Mouse (Mus musculus): ENCODE data around the gene Ndrg4. TPM values are rescaled to one million over a fixed set of nuclear protein-coding genes. Genes with fewer than 3 reads are reported as not detected.

Gene Ndrg4
- total RNA-seq, 2 experiments from 2014 or later: 1,455 to 1,520 TPM

DNA sequence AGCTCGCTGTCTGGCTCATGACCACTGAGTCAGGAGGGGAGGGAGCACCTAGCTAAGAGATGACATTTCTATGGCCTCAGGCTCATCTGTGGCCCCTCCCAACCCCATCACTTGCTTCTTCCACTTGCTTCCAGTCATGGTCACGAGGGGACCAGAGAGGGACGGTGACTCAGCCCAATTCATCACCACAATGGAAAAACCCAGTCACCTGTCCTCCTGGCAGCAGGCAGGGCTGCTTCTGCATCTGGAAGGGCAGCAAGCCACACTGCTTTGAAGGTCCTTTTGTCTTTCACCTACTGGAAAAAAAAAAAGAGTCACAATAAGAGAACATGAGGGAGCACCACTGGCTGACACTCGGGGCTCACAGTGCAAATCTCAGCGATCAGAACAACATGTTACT, 4.0 kb upstream of the Ndrg4 start:
- DNase-seq (ENCODE audit: low spot score in 2 of 2): no peak

DNA sequence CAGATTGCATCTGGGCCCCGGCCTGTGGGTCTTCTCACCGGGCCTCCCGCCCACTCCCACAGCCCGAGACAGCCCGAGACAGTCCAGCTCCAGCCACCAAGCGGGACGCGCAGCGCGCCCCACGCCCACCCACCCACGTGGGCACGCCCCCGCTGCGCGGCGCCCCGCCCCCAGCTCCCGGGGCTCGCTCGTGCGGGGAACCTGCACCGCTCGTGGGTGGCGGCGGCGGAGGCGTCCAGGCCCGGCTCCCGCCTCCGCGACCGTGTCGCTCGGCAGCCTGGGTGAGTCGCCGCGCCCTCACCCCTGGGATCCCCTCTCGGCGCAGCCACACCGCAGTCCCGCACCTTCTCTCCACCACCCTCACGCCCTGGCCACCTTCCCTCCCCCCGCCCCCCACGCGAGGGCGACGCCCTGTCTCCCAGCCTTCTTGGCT, 827 bp downstream of the Ndrg4 start:
- no peak for DNase-seq (ENCODE audit: low spot score in 2 of 2)

DNA sequence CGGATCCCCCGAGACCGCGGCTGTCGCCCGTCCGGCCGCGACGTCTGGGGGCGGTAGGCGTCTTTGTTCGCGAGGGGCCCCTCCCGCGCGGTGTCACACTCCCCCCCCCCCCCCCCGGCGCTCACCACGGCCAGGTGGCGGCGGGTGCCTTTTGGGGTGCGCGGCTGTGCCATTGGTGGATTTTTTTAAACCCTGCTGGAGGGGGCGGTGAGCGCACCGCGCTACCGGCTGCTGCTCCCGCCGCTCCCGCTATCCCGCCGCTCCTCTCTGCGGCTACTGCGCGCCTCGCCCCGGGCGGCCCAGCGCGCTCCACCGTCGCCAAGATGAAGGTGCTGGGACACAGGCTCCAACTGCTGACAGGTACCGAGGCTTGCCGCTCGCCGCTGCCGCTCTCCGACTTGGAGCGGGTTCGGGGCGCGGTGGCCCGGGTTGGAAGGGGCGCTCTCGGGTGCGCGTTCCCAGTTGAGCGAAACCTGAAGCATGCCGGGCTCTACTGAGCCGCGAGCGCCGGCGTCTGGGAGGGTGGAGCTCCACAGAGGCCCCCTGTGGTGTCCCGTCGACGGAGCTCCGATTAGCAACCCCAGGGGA, 1.3 kb downstream of the Ndrg4 start:
- DNase-seq (ENCODE audit: low spot score in 2 of 2): no peak

- peak in 1 of 2 experiments; percentile 70 for DNase-seq (ENCODE audit: low spot score in 2 of 2)
Observed at GRCm38 (mm10) chr8:95688073-95688672, 11.4 kb downstream of the Ndrg4 start.

DNA sequence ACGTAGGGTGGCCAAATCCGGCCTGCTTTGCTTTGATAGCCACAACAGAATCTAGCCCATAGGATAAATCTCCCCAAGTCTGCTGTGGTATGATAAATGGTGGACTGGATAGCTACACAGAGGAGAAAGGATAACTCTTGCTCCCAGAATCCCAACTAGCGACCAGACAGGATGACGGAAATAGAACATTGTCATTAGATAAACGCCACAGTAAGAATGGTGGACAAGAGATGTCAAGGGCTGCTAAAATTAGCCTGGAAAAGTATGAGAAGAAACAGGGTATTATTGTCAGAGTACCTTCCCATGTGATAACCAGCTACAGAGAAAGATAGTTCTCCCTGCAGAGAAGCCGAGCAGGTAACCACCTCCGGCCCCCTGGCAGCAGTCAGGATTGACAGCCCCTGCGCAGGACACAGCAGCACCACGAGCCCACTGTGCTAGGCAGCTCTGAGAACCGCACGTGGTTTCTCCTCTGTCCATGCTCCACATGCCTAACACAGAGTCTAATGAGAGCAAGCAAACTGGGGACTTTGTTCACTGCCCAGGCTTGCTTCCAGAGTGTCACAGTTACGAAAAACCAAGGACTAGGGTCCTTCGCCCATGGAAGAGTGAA, 14.3 kb downstream of the Ndrg4 start:
- no peak for DNase-seq (ENCODE audit: low spot score in 2 of 2)

- peak in 1 of 2 experiments; percentile 48 for DNase-seq (ENCODE audit: low spot score in 2 of 2)
Observed at GRCm38 (mm10) chr8:95694631-95695030, 17.9 kb downstream of the Ndrg4 start.

- no peak for DNase-seq (ENCODE audit: low spot score in 2 of 2)
Observed at GRCm38 (mm10) chr8:95696661-95697060, 19.9 kb downstream of the Ndrg4 start.

- DNase-seq (ENCODE audit: low spot score in 2 of 2): peak; percentile 89 to 93
Observed at GRCm38 (mm10) chr8:95697128-95697527, 20.3 kb downstream of the Ndrg4 start.

- DNase-seq (ENCODE audit: low spot score in 2 of 2): no peak
Observed at GRCm38 (mm10) chr8:95698179-95698578, 21.4 kb downstream of the Ndrg4 start.

DNA sequence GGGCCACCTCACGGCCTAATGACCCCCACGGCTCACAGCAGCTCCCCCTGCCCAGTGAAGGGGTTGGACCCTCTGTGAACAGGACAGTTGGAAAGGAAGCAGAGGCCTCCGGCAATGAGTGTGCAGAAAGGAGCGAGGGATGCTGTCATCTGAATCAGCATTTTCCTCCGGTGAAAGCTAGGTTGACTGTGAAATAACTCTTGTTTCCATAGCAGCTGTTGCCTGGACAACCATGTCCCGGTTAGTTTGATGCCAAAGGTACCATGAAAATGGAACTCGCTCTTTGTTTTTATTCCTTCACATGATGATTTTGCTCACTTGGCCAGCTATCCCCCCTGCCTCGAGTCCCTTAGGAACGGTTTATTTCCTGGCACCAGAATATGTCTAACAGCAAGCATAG, 23.5 kb downstream of the Ndrg4 start:
- DNase-seq (ENCODE audit: low spot score in 2 of 2): peak in 1 of 2 experiments; percentile 86

- no peak for DNase-seq (ENCODE audit: low spot score in 2 of 2)
Observed at GRCm38 (mm10) chr8:95701809-95702208, 25.0 kb downstream of the Ndrg4 start.

- DNase-seq (ENCODE audit: low spot score in 2 of 2): peak; percentile 89 to 95
Observed at GRCm38 (mm10) chr8:95702480-95703446, 26.0 kb downstream of the Ndrg4 start.

DNA sequence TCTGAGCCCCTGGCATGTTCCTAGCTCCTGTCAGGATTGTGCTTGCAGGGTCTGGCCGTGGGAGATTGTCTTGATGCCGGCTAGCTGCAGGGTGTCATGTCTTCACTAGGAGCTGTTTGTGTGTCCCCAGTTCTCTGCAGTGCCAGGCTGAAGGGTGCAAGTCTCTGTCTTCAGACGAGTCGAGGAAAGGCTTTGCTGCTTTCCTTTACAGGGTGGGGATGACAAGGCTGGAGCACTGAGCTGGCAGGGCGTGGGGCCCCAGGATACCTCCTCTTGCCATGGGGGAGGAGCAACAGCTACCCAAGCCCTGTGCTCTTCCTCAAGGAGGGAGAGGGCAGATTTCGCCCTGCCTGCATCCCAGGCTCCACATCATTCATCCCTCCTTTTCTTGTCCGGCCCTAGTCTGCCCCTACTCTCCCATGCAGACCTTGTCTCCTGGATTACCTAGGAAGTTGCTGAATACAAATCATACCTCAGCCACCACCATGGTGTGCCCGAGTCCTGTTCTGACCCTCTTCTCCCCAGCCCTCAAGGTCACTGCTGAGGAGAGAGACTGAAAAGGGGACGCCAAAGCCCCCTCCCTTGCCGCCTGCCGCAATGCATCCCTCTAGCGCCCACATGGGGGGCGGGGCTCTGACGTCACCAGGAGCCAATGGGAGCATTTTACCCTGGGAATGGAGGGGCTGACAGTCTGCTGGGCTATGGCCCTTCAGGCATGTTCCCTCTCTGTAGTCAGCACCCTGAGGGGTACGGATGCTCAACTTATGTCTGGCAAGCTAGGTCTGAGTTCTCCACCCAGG, 26.9 kb downstream of the Ndrg4 start:
- DNase-seq (ENCODE audit: low spot score in 2 of 2): peak; percentile 83 to 89

DNA sequence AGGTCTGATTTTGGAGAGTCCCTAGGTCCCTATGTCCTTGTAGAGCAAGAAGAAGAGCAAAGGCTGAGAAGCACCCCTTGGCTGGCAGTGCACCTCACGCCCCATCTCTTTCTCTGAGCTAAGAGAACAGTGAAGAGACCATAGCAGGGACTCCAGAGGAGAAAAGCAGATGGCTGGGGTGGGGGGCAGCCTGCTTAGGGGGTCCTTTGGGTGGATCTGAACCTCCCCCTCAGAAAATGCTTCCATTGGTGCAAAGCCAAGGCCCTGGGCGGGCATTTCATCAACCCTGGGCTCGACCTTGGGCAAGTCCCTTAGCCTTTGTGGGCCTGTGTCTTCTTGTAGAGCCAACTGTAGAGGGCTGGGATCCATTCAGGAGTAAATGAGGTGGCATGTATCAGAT, 27.8 kb downstream of the Ndrg4 start:
- no peak for DNase-seq (ENCODE audit: low spot score in 2 of 2)

DNA sequence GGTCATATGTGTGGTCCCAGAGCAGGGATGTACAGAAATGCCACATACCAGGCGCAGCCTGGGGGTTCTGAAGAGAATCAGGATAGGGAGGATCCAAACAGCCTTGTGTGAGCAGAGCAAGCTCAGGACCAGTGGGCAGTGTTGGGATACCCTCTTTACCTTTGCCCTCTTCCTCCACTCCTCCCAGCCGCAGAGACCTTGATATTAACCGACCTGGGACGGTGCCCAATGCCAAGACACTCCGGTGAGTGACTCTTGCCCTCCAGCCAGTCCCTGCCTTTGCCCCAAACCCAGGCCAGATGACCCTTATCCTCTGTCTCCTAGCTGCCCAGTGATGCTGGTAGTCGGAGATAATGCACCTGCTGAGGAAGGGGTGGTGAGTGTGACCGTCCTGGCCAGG, 32.8 kb downstream of the Ndrg4 start:
- no peak for DNase-seq (ENCODE audit: low spot score in 2 of 2)

DNA sequence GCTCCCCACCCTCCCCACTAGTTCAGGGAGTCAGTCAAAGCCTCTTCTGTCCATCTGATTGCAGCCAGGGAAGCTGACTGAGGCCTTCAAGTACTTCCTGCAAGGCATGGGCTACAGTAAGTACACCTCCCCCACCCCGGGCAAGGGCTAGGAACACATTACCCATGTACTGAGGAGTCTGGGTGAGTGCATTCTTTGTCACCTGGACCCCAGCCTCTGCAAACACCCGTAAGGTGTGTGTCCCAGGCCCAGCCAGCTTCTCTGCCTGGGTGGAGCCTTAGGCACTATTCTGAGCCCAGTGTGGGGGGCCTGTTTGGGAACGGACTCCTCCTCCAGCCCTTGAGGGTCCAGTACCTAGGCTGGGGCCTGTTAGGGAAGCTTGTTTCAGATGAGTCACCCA, 34.2 kb downstream of the Ndrg4 start:
- DNase-seq (ENCODE audit: low spot score in 2 of 2): peak in 1 of 2 experiments; percentile 2

GRCm38 (mm10) chr8:95712395-95712794, 35.6 kb downstream of the Ndrg4 start:
- no peak for DNase-seq (ENCODE audit: low spot score in 2 of 2)

DNA sequence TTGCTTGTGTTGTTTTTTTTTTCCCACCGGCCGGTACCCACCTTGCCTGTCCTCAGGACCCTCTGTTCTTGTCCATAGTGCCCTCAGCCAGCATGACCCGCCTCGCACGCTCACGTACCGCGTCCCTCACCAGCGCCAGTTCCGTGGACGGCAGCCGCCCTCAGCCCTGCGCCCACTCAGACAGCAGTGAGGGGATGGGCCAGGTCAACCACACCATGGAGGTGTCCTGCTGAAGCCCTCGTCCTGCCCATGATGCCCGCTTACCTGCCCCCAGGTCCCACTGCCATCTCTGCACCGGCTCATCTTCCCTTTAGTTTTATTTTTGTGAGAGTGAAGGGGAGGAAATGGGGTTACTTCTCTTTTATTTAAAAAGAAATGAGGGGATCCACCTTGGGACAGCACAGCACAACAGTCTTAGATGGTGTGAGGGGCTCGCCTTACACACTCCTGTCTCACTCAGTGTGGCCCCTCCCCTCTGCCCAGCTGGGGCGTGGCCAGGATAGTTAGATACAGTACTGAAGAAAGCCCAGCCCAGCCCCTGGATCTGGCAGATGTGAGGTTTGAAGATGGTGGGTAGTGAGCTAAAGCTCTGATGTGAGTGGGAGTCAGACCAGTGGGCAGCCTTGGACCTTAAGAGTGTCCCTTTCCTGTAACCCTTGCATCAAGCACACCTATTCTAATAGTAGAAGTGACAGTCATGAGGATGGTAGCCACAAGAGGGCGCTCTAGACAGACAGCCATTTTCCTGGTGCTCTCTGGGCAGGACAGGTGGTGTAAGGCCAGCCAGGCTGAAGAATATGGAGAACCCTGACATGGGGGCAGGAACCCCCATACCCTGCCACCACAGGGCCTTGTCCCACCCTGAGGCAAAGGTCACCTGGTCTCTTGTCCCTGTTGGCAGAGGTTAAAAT, 36.6 kb downstream of the Ndrg4 start:
- no peak for DNase-seq (ENCODE audit: low spot score in 2 of 2)

- no peak for DNase-seq (ENCODE audit: low spot score in 2 of 2)
Observed at GRCm38 (mm10) chr8:95714367-95714766, 37.6 kb downstream of the Ndrg4 start.
